Mouse (Mus musculus) cerebellum, adult 2 months (tissue): ENCODE measurements at regions not wholly inside any gene's neighbourhood (a gene's known extent, or its start where the extent isn't known, plus 50 kb on each side); places are given as distances from the start of the nearest gene placed in this dataset.

Source experiments
- DNase-seq, 2 experiments: peaks; one replicate each; pipeline ENCODE4 v3.0.0; 2021
- H3K27ac ChIP-seq: fragments of 200-500 bp; 2 replicates; pipeline ENCODE4 v1.5.1; 2012; ENCODE audit warnings: low read length, control low read depth, inconsistent platforms; ENCODE audit not compliant: insufficient read depth
- H3K27me3 ChIP-seq: fragments of 200-500 bp; 2 replicates; pipeline ENCODE4 v1.6.1; 2012; ENCODE audit warnings: inconsistent platforms, mild to moderate bottlenecking, low read length, moderate library complexity; ENCODE audit not compliant: control insufficient read depth, insufficient read depth
- H3K4me1 ChIP-seq: fragments of 200-500 bp; 2 replicates; pipeline ENCODE4 v1.6.1; 2011; ENCODE audit warnings: low read length; ENCODE audit not compliant: control insufficient read depth, insufficient read depth
- H3K4me3 ChIP-seq: fragments of 200-500 bp; replicated peaks from 2 replicates; pipeline ENCODE3; 2011; ENCODE audit warnings: mild to moderate bottlenecking, low read depth, low read length, control low read depth; ENCODE audit not compliant: insufficient read depth
- CTCF ChIP-seq: fragments of 200-500 bp; IDR thresholded peaks from 2 replicates; pipeline ENCODE4 v1.5.1; 2011; ENCODE audit warnings: low read depth, mild to moderate bottlenecking, control low read depth, low read length, moderate library complexity, borderline replicate concordance; ENCODE audit not compliant: insufficient read depth
- POLR2A ChIP-seq: fragments of 200-500 bp; IDR thresholded peaks from 2 replicates; pipeline ENCODE4 v1.6.1; 2011; ENCODE audit warnings: low read length, control low read depth, borderline replicate concordance; ENCODE audit not compliant: insufficient read depth
- WGBS: fragments of 180-500 bp; shearing (Covaris S2); methylation state at CpG from one replicate; pipeline ENCODE4 v1.1.7; 2018; 5-methylcytosine and 5-hydroxymethylcytosine counted together

DNA sequence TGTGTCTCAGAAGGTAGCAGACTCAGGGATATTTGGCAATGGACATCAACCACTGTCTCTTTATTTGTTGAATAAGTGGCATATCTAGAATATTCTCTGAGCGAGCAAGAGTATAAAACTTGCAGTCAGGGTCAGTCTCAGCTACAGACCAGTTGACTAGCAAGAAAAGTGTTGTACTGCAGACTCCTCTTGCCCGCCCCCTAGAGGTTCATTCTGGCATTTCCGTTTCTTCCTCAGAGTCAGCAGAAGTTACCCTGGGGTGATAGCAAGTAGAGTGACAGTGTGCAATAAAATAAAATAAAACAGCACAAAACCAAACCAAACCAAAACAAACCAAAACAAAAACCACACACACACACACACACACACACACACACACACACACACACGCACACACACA is 571.9 kb upstream of the Fbxo33 start:
- no peak for DNase-seq
- WGBS: 55% methylated on average over 4 of the region's 4 CpGs

DNA sequence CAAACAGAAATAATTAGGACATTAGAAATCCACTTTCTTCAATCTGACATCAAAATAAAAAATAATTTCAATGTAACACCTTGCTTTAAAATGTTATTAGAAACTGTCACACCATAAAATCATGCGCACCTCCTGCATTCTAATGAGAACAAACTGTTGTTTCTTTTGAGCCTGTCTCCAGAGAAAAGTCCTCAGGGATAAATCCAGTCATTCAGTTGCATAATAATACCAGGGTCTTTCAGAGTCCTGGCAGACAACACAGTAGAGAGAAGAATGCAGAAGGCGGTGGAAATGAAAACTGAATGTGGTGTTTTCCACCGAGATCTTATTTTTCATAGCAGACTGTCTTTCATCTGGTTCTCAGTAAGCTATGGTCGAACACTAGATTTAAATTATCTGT is 567.3 kb upstream of the Fbxo33 start:
- H3K27me3 ChIP-seq: no peaks in the 10 kb centered on the region

More for the DNA sequence above, 571.9 kb upstream of the Fbxo33 start:
- Histone ChIP-seq H3K4me3 (no peak overlapping the region), H3K27ac (no peak overlapping the region), H3K27me3 (no peaks in the 10 kb centered on the region), H3K4me1 (no peaks in the 10 kb centered on the region)
- TF ChIP-seq POLR2A (no peak), CTCF (no peak)

DNA sequence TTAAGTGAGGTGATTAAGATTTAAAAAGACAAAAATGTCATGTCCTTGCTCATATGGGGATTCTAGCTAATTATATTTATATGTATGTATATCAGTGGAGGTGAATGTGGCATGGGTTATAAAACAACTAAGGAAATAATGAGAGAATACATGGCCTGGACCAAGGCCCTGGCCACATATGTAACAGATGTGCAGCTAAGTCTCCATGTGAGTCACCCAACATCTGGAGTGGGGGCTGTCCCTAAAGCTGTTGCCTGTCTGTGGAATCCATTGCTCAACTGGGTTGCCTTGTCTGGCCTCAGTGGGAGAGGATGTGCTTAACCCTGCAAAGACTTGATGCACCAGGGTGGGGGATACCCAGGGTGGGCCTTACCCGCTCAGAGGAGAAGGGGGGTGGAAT is 551.5 kb upstream of the Fbxo33 start:
- DNase-seq: no peak
- Histone ChIP-seq H3K27ac (no peak overlapping the region), H3K4me1 (no peaks in the 10 kb centered on the region), H3K27me3 (no peaks in the 10 kb centered on the region), H3K4me3 (no peak overlapping the region)
- WGBS: 83% methylated on average over 1 of the region's 1 CpGs
- TF ChIP-seq POLR2A (no peak), CTCF (no peak)

More for the DNA sequence above, 567.3 kb upstream of the Fbxo33 start:
- WGBS: 74% methylated on average over 4 of the region's 4 CpGs
- Histone ChIP-seq H3K4me1 (no peaks in the 10 kb centered on the region), H3K4me3 (no peak overlapping the region), H3K27ac (no peak overlapping the region)
- no peak for DNase-seq
- TF ChIP-seq CTCF (no peak), POLR2A (no peak)

DNA sequence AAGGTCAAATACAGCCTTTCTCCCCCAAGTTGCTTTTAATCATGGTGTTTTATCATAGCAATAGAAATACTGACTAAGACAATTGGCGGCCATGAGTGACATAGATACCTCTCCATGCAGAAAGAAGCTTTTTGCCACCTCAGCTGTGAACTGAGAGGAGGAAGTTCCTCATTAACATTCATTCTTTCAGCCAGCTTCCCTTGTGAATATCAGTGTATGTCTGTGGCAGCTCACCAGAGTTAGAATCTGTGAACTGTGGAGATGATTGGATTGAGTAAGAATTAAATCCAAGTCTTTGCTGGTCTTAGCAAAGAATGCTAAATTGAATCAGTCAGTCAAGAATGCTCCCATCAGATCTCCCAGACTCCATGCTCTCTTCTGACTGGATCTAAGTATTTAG is 542.7 kb upstream of the Fbxo33 start:
- TF ChIP-seq CTCF (no peak), POLR2A (no peak)
- Histone ChIP-seq H3K27me3 (no peaks in the 10 kb centered on the region), H3K27ac (no peak overlapping the region), H3K4me1 (no peaks in the 10 kb centered on the region), H3K4me3 (no peak overlapping the region)
- no peak for DNase-seq
- WGBS: 72% methylated on average over 1 of the region's 1 CpGs

DNA sequence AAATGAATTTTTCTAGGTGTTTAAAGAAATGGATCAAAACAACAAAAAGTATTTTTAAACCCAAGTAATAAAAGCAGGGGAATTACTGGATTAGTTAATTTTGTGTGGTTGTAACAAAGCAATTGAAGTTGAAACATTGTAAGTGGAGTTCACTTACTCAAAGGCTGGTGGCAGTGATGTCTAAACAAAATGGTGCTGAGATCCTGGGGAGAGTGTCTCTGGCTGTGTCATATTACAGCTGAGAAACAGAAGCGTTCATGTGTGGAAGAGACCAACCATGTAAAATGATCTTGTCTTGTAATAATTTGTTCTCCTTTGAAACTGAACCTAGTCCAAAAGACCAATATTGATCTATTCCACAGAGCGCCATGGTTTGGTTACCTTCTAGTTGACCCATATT is 525.2 kb upstream of the Fbxo33 start:
- H3K27ac ChIP-seq: no peak overlapping the region
- TF ChIP-seq CTCF (no peak), POLR2A (no peak)
- no peaks in the 10 kb centered on the region for H3K27me3 ChIP-seq
- 80% methylated on average over 2 of the region's 2 CpGs for WGBS
- no peak overlapping the region for H3K4me3 ChIP-seq
- no peak for DNase-seq
- no peaks in the 10 kb centered on the region for H3K4me1 ChIP-seq

DNA sequence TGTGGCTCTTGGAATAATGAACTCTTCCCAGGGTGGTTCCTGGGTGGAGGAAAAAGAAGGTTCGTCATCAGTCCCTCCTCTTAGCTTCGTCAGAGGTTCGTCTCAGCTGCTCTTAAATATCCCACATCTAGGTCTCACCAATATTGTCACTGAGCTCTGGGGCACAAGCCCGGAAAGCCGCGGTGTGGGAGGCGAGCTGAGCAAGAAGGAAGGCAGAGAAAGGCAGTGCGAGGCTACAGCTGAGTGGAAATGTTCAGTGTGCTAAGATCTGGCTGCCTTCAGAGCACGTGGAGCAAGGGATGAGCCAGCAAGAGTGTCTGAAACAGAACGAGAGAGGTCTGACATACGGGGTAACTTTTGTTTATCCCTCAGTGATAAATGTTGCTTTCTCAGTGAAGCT is 523.7 kb upstream of the Fbxo33 start:
- no peaks in the 10 kb centered on the region for H3K4me1 ChIP-seq
- no peak for DNase-seq
- H3K4me3 ChIP-seq: no peak overlapping the region
- H3K27me3 ChIP-seq: no peaks in the 10 kb centered on the region
- H3K27ac ChIP-seq: no peak overlapping the region
- TF ChIP-seq POLR2A (no peak), CTCF (no peak)
- WGBS: 82% methylated on average over 11 of the region's 11 CpGs

DNA sequence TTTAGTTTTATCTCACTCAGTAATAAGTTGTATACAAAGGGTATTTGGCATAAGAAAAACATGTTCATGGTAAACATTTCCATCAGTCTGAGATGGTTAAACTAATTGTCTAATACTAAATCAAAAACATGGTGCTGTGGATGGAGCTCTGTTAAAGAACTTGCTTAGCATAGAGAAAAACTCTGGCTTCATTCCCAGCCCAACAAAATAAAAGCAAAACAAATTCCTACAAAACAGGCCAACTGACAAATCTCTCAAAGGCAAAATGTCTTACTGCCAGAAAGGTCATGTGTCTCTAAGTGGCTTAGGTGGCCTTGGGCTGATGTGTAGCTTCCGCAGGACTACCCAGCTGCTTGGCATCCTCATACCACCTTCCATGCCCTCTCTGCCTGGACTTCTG is 505.4 kb upstream of the Fbxo33 start:
- Histone ChIP-seq H3K27me3 (no peaks in the 10 kb centered on the region), H3K4me3 (no peak overlapping the region), H3K4me1 (no peaks in the 10 kb centered on the region), H3K27ac (no peak overlapping the region)
- no peak for TF ChIP-seq CTCF
- no peak for TF ChIP-seq POLR2A
- DNase-seq: peak in 1 of 2 experiments; percentile 2
- WGBS: 75% methylated on average over 1 of the region's 1 CpGs

DNA sequence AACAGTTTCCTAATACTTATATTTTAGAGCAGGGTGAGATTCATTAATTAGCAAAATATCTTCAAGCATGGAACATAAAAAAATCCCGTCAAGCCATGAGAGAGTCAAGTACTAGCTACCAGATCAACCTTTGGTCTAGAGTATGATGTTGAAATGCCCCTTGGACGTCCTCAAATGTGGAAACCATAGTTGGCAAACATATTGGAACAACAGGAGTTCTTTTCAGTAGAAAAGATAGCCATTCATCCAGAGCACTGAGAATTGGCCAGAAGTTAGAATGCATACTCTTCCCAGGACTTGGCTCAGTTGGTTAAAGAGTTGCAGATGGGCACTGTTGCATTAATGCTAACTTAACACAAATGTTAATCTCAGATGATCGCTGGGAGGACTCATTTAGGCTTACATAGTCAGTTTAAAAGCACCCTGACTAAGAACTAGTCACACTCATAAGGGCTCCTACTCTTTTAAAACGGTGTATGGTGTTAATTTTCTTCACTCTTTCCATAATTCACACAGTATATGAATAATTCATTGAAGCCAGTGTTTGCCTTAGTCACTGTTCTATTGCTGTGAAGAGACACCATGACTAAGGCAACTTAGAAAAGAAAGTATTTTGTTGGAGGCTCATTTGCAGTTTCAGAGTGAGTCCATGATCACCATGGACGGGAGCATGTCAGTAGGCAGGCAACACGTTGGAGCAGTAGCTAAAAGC is 503.1 kb upstream of the Fbxo33 start:
- WGBS: 63% methylated on average over 6 of the region's 6 CpGs

More for the DNA sequence above, 503.1 kb upstream of the Fbxo33 start:
- DNase-seq: no peak
- TF ChIP-seq POLR2A (no peak), CTCF (no peak)
- Histone ChIP-seq H3K4me1 (no peaks in the 10 kb centered on the region), H3K27ac (no peak overlapping the region), H3K4me3 (no peak overlapping the region), H3K27me3 (no peaks in the 10 kb centered on the region)
